Mouse (Mus musculus): ENCODE results near the gene Gpr152. TPM values are rescaled to one million over a fixed set of nuclear protein-coding genes. Genes with fewer than 3 reads are reported as not detected.
"Not testable (repeated sequence)": the region's sequence is repeated elsewhere in the genome, so short reads cannot be mapped to it uniquely, and the experiment has no call there.

The Gpr152 gene
- polyA plus RNA-seq, 1 experiment from 2014 or later = not detected

- ATAC-seq = peak; percentile 74
Measured at GRCm38 (mm10) chr19:4113186-4113805, 26.3 kb upstream of the Gpr152 start.

GRCm38 (mm10) chr19:4113806-4114230, 25.8 kb upstream of the Gpr152 start:
- Histone ChIP-seq H3K9me3 (replicated peaks) (no peaks in the 10 kb centered on the region), H3K27me3 (replicated peaks) (no peaks in the 10 kb centered on the region), H3K4me1 (peaks cover 24% of the 10 kb centered on the region), H3K27ac (peak overlapping the region; percentile 66), H3K4me2 (peak overlapping the region; percentile 52), H3K36me3 (peaks cover 59% of the 10 kb centered on the region), H3K9ac (peak overlapping the region; percentile 55), H3K4me3 (peak overlapping the region; percentile 15; the same call in 1 of the 2 replicates)
- 14% methylated on average over 5 of the region's 5 CpGs for WGBS (ENCODE audit: insufficient replicate concordance)
- ATAC-seq = peak; percentile 20; the same call in 1 of the 2 replicates

More at GRCm38 (mm10) chr19:4113186-4113805, 26.3 kb upstream of the Gpr152 start:
- Histone ChIP-seq H3K4me2 (peak overlapping the region; percentile 52), H3K9me3 (replicated peaks) (no peaks in the 10 kb centered on the region), H3K27me3 (replicated peaks) (no peaks in the 10 kb centered on the region), H3K27ac (peak overlapping the region; percentile 66), H3K36me3 (peaks cover 57% of the 10 kb centered on the region), H3K4me1 (peaks cover 24% of the 10 kb centered on the region), H3K4me3 (peak overlapping the region; percentile 13; the same call in 1 of the 2 replicates), H3K9ac (peak overlapping the region; percentile 55)
- 41% methylated on average over 13 of the region's 13 CpGs for WGBS (ENCODE audit: insufficient replicate concordance)

- Histone ChIP-seq H3K27me3 (replicated peaks) (no peaks in the 10 kb centered on the region), H3K4me2 (peak overlapping the region; percentile 52), H3K27ac (0 out of 2 replicates have a peak overlapping the region, but pooled peaks have one; percentile 66), H3K36me3 (peaks cover 61% of the 10 kb centered on the region), H3K4me3 (no peak overlapping the region), H3K9ac (peak overlapping the region; percentile 55; the same call in 1 of the 2 replicates), H3K9me3 (replicated peaks) (no peaks in the 10 kb centered on the region), H3K4me1 (peaks cover 27% of the 10 kb centered on the region)
- ATAC-seq = no peak
- 87% methylated on average over 10 of the region's 10 CpGs for WGBS (ENCODE audit: insufficient replicate concordance)
Measured at GRCm38 (mm10) chr19:4114551-4114950, 25.0 kb upstream of the Gpr152 start.

GRCm38 (mm10) chr19:4115144-4115543, 24.4 kb upstream of the Gpr152 start:
- Histone ChIP-seq H3K4me3 (no peak overlapping the region), H3K27me3 (replicated peaks) (no peaks in the 10 kb centered on the region), H3K9ac (no peak overlapping the region), H3K9me3 (replicated peaks) (no peaks in the 10 kb centered on the region), H3K4me2 (no peak overlapping the region), H3K36me3 (peaks cover 61% of the 10 kb centered on the region), H3K4me1 (peaks cover 33% of the 10 kb centered on the region), H3K27ac (no peak overlapping the region)
- 91% methylated on average over 10 of the region's 10 CpGs for WGBS (ENCODE audit: insufficient replicate concordance)
- ATAC-seq = no peak

GRCm38 (mm10) chr19:4115816-4116215, 23.8 kb upstream of the Gpr152 start:
- Histone ChIP-seq H3K36me3 (peaks cover 61% of the 10 kb centered on the region), H3K4me3 (no peak overlapping the region)

GRCm38 (mm10) chr19:4117006-4117405, 22.6 kb upstream of the Gpr152 start:
- peaks cover 61% of the 10 kb centered on the region for H3K36me3 ChIP-seq
- no peaks in the 10 kb centered on the region for H3K9me3 ChIP-seq (replicated peaks)
- no peak overlapping the region for H3K4me2 ChIP-seq
- no peaks in the 10 kb centered on the region for H3K27me3 ChIP-seq (replicated peaks)
- no peak for ATAC-seq
- 92% methylated on average over 7 of the region's 7 CpGs for WGBS (ENCODE audit: insufficient replicate concordance)
- H3K4me1 ChIP-seq = peaks cover 49% of the 10 kb centered on the region
- no peak overlapping the region for H3K9ac ChIP-seq
- H3K4me3 ChIP-seq = no peak overlapping the region
- H3K27ac ChIP-seq = no peak overlapping the region

More at GRCm38 (mm10) chr19:4115816-4116215, 23.8 kb upstream of the Gpr152 start:
- 80% methylated on average over 11 of the region's 11 CpGs for WGBS (ENCODE audit: insufficient replicate concordance)
- H3K9ac ChIP-seq = no peak overlapping the region
- H3K4me1 ChIP-seq = peaks cover 40% of the 10 kb centered on the region
- H3K27ac ChIP-seq = no peak overlapping the region
- no peak for ATAC-seq
- H3K9me3 ChIP-seq (replicated peaks) = no peaks in the 10 kb centered on the region
- no peak overlapping the region for H3K4me2 ChIP-seq
- no peaks in the 10 kb centered on the region for H3K27me3 ChIP-seq (replicated peaks)

- H3K4me3 ChIP-seq = no peak overlapping the region
- no peaks in the 10 kb centered on the region for H3K27me3 ChIP-seq (replicated peaks)
- H3K36me3 ChIP-seq = peaks cover 48% of the 10 kb centered on the region
- H3K27ac ChIP-seq = no peak overlapping the region
- H3K9ac ChIP-seq = no peak overlapping the region
- 84% methylated on average over 2 of the region's 2 CpGs for WGBS (ENCODE audit: insufficient replicate concordance)
- H3K4me2 ChIP-seq = no peak overlapping the region
- no peaks in the 10 kb centered on the region for H3K9me3 ChIP-seq (replicated peaks)
- peaks cover 52% of the 10 kb centered on the region for H3K4me1 ChIP-seq
- no peak for ATAC-seq
Measured at GRCm38 (mm10) chr19:4118350-4118749, 21.2 kb upstream of the Gpr152 start.

GRCm38 (mm10) chr19:4119716-4120487, 19.7 kb upstream of the Gpr152 start:
- Histone ChIP-seq H3K4me3 (no peak overlapping the region), H3K27ac (no peak overlapping the region), H3K4me2 (peak overlapping the region; percentile 70; the same call in 1 of the 2 replicates), H3K27me3 (replicated peaks) (no peaks in the 10 kb centered on the region), H3K4me1 (peaks cover 53% of the 10 kb centered on the region), H3K9me3 (replicated peaks) (no peaks in the 10 kb centered on the region), H3K36me3 (peaks cover 36% of the 10 kb centered on the region), H3K9ac (no peak overlapping the region)
- 61% methylated on average over 6 of the region's 6 CpGs for WGBS (ENCODE audit: insufficient replicate concordance)
- ATAC-seq = no peak

- H3K4me1 ChIP-seq = peaks cover 59% of the 10 kb centered on the region
- 0 out of 2 replicates have a peak overlapping the region, but pooled peaks have one; percentile 14 for H3K27ac ChIP-seq
- peak overlapping the region; percentile 70 for H3K4me2 ChIP-seq
- no peaks in the 10 kb centered on the region for H3K27me3 ChIP-seq (replicated peaks)
- H3K9me3 ChIP-seq (replicated peaks) = no peaks in the 10 kb centered on the region
- ATAC-seq = no peak
- peaks cover 30% of the 10 kb centered on the region for H3K36me3 ChIP-seq
- no peak overlapping the region for H3K9ac ChIP-seq
- 85% methylated on average over 2 of the region's 2 CpGs for WGBS (ENCODE audit: insufficient replicate concordance)
- H3K4me3 ChIP-seq = peak overlapping the region; percentile 51; the same call in 1 of the 2 replicates
Measured at GRCm38 (mm10) chr19:4120496-4120895, 19.1 kb upstream of the Gpr152 start.

- H3K27me3 ChIP-seq (replicated peaks) = no peaks in the 10 kb centered on the region
- H3K36me3 ChIP-seq = peaks cover 22% of the 10 kb centered on the region
- peaks cover 60% of the 10 kb centered on the region for H3K4me1 ChIP-seq
- ATAC-seq = peak; percentile 69
- H3K27ac ChIP-seq = peak overlapping the region; percentile 85
- WGBS (ENCODE audit: insufficient replicate concordance) = 3% methylated on average over 38 of the region's 38 CpGs
- peak overlapping the region; percentile 53 for H3K9ac ChIP-seq
- peak overlapping the region; percentile 70 for H3K4me2 ChIP-seq
- H3K4me3 ChIP-seq = peak overlapping the region; percentile 51
- H3K9me3 ChIP-seq (replicated peaks) = no peaks in the 10 kb centered on the region
Measured at GRCm38 (mm10) chr19:4121097-4121805, 18.3 kb upstream of the Gpr152 start.

- Histone ChIP-seq H3K4me2 (peak overlapping the region; percentile 70), H3K9ac (0 out of 2 replicates have a peak overlapping the region, but pooled peaks have one; percentile 36), H3K36me3 (peaks cover 16% of the 10 kb centered on the region), H3K4me1 (peaks cover 66% of the 10 kb centered on the region), H3K27ac (peak overlapping the region; percentile 85)
- 34% methylated on average over 6 of the region's 6 CpGs for WGBS (ENCODE audit: insufficient replicate concordance)
- not testable (repeated sequence) for H3K27me3 ChIP-seq (replicated peaks); H3K9me3 ChIP-seq (replicated peaks); ATAC-seq; H3K4me3 ChIP-seq
Measured at GRCm38 (mm10) chr19:4121896-4122295, 17.7 kb upstream of the Gpr152 start.

Measured in liver, embryonic 12.5 days (tissue).